Mouse (Mus musculus) forebrain, embryonic 12.5 days (tissue): Measurements from ENCODE around the gene Shpk. TPM values are rescaled to one million over a fixed set of nuclear protein-coding genes. Genes with fewer than 3 reads are reported as not detected.

Experiments
- ATAC-seq: fragments of 200-750 bp; cut with Nextera tagmentation; 2 replicates; pipeline ENCODE4 v1.8.0; 2017; ENCODE audit warnings: moderate TSS enrichment; ENCODE audit not compliant: low FRiP score
- H3K27ac ChIP-seq: fragments of 300-500 bp; sonication (generic); 2 replicates; pipeline ENCODE4 v1.5.1; 2016; ENCODE audit warnings: mild to moderate bottlenecking
- H3K27me3 ChIP-seq: fragments of 300-500 bp; sonication (generic); 2 replicates; pipeline ENCODE4 v1.6.1; 2016; ENCODE audit warnings: mild to moderate bottlenecking
- H3K36me3 ChIP-seq: fragments of 300-500 bp; sonication (generic); replicated peaks from 2 replicates; pipeline ENCODE4 v1.6.1; 2016; ENCODE audit warnings: mild to moderate bottlenecking
- H3K4me1 ChIP-seq: fragments of 300-500 bp; sonication (generic); 2 replicates; pipeline ENCODE4 v1.6.1; 2016
- H3K4me2 ChIP-seq: fragments of 300-500 bp; sonication (generic); 2 replicates; pipeline ENCODE4 v1.6.1; 2016; ENCODE audit warnings: mild to moderate bottlenecking, moderate library complexity
- H3K4me3 ChIP-seq: fragments of 300-500 bp; sonication (generic); replicated peaks from 2 replicates; pipeline ENCODE4 v1.5.1; 2016; ENCODE audit warnings: mild to moderate bottlenecking
- H3K9ac ChIP-seq: fragments of 300-500 bp; sonication (generic); 2 replicates; pipeline ENCODE4 v1.6.1; 2016; ENCODE audit warnings: mild to moderate bottlenecking
- H3K9me3 ChIP-seq: fragments of 300-500 bp; sonication (generic); 2 replicates; pipeline ENCODE4 v1.6.1; 2016
- WGBS: fragments of 180-500 bp; shearing (Covaris S2); methylation state at CpG from one replicate; pipeline ENCODE4 v1.1.7; 2016; 5-methylcytosine and 5-hydroxymethylcytosine counted together
- polyA plus RNA-seq: library from polyadenylated mRNA; unstranded; fragments of >200 nt; fragmentation: Nextera tagmentation; extraction: Ambion mirVana; gene quantifications from 2 replicates; pipeline ENCODE4 v1.2.1, GENCODE M21; 2016

Gene Shpk
- 1.1 and 1.2 TPM in 2 replicates for polyA plus RNA-seq

DNA sequence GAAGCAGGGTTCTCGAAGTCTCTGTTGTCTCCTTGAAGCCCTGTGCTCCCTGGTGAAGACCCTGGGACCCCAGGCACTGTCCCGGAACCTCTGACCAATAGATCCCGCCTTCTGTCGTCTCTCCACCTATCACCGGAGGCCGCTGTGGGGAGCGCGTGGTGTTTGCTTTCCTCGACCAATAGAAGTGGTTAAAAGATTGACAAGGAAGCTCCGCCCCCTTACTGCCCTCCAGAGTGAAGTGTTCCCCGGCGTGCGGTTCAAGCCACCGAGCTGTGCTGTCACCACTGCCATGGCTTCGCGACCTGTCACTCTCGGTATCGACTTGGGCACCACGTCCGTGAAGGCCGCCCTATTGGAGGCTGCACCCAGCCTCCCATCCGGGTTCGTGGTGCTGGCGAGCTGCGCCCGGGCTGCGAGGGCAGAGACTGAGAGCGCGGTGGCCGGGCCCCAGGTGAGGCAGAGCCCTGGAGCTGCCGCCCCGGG is at the start of gene Shpk:
Shpk (plus strand) TSS at position 231 of the 483 bp plus-strand sequence.
- WGBS, result under 1% methylated on average over 31 of the region's 32 CpGs
- Histone ChIP-seq H3K27me3 (peaks cover 10% of the 10 kb centered on the region; the same call in 1 of the 2 replicates), H3K4me2 (peak within 1 kb of the TSS; percentile 95), H3K9ac (peak within 1 kb of the TSS; percentile 78), H3K4me3 (peak within 1 kb of the TSS; percentile 61), H3K27ac (0 out of 2 replicates have a peak within 1 kb of the TSS, but pooled peaks have one; percentile 19), H3K4me1 (peaks cover 16% of the 10 kb centered on the region), H3K9me3 (no peaks in the 10 kb centered on the region), H3K36me3 (no peaks in the 10 kb centered on the region)
- peak; percentile 98 for ATAC-seq

DNA sequence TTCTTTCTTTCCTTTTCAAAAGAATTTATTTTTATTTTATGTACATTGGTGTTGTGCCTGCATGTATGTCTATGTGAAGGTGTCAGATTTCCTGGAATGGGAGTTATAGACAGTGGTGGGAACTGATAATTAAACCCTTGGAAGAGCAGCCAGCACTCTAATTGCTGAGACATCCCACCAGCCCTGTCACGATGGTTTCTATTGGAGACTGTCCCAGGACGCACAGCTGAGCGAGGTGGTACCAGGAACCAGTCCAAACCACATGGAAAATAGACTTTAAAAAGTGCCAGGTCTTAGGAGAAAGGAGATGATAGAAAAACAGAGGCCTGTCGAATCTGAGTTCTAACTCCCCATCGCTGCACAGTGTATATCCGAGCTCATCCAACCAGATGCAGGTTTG is 44.2 kb upstream of the Shpk start:
- Histone ChIP-seq H3K27me3 (peaks cover 19% of the 10 kb centered on the region), H3K27ac (no peak overlapping the region), H3K4me1 (peaks cover 2% of the 10 kb centered on the region), H3K9ac (no peak overlapping the region), H3K4me2 (no peak overlapping the region), H3K4me3 (no peak overlapping the region), H3K36me3 (no peaks in the 10 kb centered on the region), H3K9me3 (no peaks in the 10 kb centered on the region)
- WGBS, result 84% methylated on average over 6 of the region's 6 CpGs
- no peak for ATAC-seq

DNA sequence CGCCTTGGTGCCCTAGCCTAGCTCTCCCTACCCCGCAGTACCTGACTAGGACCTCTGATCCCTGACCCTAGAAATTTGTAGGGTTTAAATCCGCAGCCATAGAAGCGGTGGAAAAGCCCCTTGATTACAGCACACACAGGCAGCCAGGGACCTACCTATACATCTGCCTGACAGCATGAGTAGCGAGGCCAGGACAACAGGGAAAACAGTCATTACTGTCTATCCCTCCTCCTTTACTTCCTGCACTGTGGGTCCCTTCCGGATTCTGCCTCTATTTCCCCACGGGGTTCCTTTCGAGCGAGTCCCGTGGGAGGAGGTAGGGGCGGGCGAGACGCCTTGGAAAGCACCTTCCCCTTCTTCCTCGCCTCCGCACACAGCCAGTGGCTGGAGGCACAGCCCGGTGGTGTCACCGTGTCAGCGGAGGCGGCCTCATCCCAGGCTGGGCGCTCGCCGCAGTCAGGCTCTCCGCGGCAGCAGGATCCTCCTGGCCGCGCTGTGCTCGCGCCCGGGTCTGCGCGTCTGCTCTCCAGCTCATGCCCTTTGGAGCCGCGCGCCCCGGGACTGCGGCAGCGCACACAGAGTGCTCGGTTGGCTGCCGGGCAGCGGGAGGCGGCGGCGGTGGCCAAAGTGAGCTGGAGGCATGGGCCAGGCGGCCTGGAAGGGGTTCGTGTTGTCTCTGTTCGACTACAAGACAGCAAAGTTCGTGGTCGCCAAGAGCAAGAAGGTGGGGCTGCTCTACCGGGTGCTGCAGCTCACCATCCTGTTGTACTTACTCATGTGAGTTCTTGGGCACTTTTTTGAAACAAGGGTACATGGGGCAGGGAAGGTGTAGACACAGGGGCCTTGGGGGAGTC is 39.1 kb upstream of the Shpk start, which contains the start of gene P2rx5:
P2rx5 (plus strand) TSS at position 465 of the 854 bp plus-strand sequence.
- peak within 1 kb of the TSS; percentile 40 for H3K9ac ChIP-seq
- no peak for ATAC-seq
- no peak within 1 kb of the TSS for H3K27ac ChIP-seq
- H3K4me3 ChIP-seq, result peak within 1 kb of the TSS; percentile 42
- no peaks in the 10 kb centered on the region for H3K9me3 ChIP-seq
- no peaks in the 10 kb centered on the region for H3K36me3 ChIP-seq
- H3K4me2 ChIP-seq, result peak within 1 kb of the TSS; percentile 73
- H3K27me3 ChIP-seq, result peaks cover 36% of the 10 kb centered on the region
- 3% methylated on average over 49 of the region's 49 CpGs for WGBS
- H3K4me1 ChIP-seq, result peaks cover 8% of the 10 kb centered on the region

DNA sequence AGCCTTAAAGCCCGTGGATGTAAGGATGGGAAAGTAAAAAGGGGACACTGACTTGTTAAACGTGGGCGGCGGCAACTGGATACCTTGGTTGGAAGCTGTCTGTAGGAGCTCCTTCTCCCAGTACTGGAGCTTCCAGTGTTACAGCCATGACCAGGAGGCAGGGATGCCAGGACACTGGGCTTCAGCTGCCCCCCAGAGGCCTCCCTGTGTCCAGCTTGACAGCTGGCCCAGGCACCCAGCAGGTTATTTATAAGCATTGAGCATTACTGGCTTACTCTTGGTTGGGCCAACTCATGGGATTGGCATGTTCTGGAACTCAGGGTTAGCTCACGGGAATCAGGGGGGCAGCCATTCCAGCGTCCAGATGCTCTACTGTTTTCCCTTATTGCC is 38.5 kb upstream of the Shpk start:
- H3K27ac ChIP-seq, result no peak overlapping the region
- H3K4me2 ChIP-seq, result peak overlapping the region; percentile 73
- 18% methylated on average over 6 of the region's 6 CpGs for WGBS
- no peaks in the 10 kb centered on the region for H3K9me3 ChIP-seq
- no peak overlapping the region for H3K9ac ChIP-seq
- H3K27me3 ChIP-seq, result peaks cover 36% of the 10 kb centered on the region
- peak overlapping the region; percentile 42; the same call in 1 of the 2 replicates for H3K4me3 ChIP-seq
- H3K4me1 ChIP-seq, result peaks cover 8% of the 10 kb centered on the region
- H3K36me3 ChIP-seq, result no peaks in the 10 kb centered on the region
- ATAC-seq, result no peak

DNA sequence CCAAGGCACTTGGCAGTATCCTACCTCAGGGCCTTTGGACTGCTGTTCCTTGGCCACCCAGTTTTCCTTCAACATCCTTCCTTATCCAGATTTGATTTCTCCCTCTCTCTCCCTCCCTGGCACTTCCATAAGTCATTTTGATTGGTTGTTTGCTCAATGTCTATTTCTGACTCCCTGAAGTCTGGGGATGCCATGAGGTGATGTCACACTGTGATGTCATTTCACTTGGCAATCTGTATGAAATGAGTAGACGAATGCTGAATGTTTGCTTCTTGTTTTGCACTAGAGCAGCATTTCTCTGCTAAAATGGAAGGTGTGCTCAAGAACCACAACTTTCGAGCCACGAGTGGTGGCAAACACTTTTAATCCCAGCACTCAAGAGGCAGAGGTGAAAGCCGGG is 37.6 kb upstream of the Shpk start:
- Histone ChIP-seq H3K27ac (no peak overlapping the region), H3K4me2 (no peak overlapping the region), H3K9me3 (no peaks in the 10 kb centered on the region), H3K4me1 (peaks cover 8% of the 10 kb centered on the region), H3K4me3 (no peak overlapping the region), H3K36me3 (no peaks in the 10 kb centered on the region), H3K9ac (no peak overlapping the region), H3K27me3 (peaks cover 36% of the 10 kb centered on the region)
- WGBS, result 91% methylated on average over 4 of the region's 4 CpGs
- ATAC-seq, result no peak

DNA sequence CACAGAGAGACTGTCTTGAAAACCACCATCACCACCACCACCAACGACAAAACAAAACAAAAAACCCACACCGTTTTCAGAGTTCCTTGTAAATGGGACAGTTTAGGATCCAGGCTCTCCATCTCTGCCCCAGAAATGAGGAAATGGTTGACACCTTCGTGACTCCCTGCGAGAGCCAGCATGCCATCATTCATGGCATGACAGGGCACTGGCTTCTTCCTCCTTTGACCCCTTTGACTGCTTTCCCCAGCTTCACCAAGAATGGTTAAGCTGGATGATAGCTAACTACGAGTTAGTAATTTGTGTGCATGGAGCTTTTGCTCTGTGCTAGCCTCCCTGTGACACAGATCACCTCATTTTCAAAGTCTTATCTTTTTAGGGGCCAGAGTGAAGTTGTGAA is 37.0 kb upstream of the Shpk start:
- Histone ChIP-seq H3K27me3 (peaks cover 36% of the 10 kb centered on the region), H3K4me3 (no peak overlapping the region), H3K36me3 (no peaks in the 10 kb centered on the region), H3K4me2 (no peak overlapping the region), H3K27ac (no peak overlapping the region), H3K4me1 (peaks cover 8% of the 10 kb centered on the region), H3K9me3 (no peaks in the 10 kb centered on the region), H3K9ac (no peak overlapping the region)
- ATAC-seq, result no peak
- 89% methylated on average over 5 of the region's 5 CpGs for WGBS

DNA sequence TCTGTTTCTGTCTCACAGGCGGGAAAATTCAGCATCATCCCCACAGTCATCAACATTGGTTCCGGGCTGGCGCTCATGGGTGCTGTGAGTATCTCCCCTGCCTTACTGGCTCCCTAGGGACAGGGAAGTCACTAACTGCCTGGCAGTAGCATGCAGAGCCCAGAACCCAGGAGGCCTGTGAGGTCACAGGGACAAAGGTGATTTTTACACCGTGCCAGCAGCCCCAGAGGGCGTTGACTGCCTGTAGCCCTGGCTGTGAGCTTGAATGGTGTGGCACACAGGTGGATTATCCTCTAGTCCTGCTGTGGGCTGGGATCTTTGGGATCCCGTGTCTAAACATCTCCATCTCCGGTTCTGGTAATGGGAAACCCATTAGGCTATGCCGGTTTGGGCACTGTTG is 31.2 kb upstream of the Shpk start:
- no peaks in the 10 kb centered on the region for H3K9me3 ChIP-seq
- H3K4me1 ChIP-seq, result no peaks in the 10 kb centered on the region
- no peaks in the 10 kb centered on the region for H3K27me3 ChIP-seq
- H3K36me3 ChIP-seq, result 0 out of 2 replicates have a peak, but pooled peaks cover 4% of the 10 kb centered on the region
- 86% methylated on average over 8 of the region's 8 CpGs for WGBS
- no peak overlapping the region for H3K4me3 ChIP-seq
- H3K27ac ChIP-seq, result no peak overlapping the region
- H3K9ac ChIP-seq, result no peak overlapping the region
- no peak overlapping the region for H3K4me2 ChIP-seq
- no peak for ATAC-seq

DNA sequence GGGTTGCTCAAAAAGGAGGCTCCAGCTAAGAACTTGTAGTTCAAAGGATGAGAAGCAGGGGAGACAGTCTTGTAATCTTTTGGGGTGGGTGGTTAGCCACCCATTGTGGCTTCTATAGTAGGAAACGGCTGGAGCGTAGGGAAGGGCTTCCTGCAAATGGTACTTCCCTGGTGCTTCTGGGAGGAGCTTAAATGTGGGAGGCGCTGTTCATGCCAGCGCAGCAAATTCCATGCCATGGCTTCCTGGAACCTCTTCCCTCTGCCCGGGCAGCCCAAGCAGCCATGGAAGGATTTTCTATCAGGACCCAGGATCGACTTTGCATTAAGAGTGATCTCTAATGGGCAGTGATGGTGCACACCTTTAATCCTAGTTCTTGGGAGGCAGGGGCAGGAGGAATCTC is 30.7 kb upstream of the Shpk start:
- no peak overlapping the region for H3K9ac ChIP-seq
- H3K4me3 ChIP-seq, result no peak overlapping the region
- H3K36me3 ChIP-seq, result 0 out of 2 replicates have a peak, but pooled peaks cover 4% of the 10 kb centered on the region
- no peak for ATAC-seq
- H3K9me3 ChIP-seq, result no peaks in the 10 kb centered on the region
- no peak overlapping the region for H3K27ac ChIP-seq
- WGBS, result 85% methylated on average over 6 of the region's 6 CpGs
- H3K4me1 ChIP-seq, result no peaks in the 10 kb centered on the region
- no peaks in the 10 kb centered on the region for H3K27me3 ChIP-seq
- no peak overlapping the region for H3K4me2 ChIP-seq

DNA sequence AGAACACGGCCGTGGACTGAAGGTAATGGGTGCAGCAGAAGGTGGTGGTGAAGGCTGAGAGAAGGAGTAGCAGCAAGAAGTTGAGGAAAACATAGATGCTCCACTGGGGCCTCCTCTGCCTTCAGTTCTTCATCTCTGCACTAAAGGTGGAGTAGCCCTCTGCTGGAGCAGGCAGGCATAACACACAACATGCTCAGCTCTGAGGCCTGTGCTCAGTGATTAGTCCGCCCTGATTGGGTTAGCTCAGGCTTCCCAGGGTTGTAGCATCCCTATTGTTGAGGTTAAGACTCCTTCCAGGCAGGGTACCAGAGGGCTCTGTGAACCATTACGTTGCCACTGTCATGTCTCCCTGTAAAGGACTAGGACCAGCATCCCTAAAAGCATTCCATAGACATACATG is 30.0 kb upstream of the Shpk start:
- H3K9ac ChIP-seq, result no peak overlapping the region
- H3K27ac ChIP-seq, result no peak overlapping the region
- H3K36me3 ChIP-seq, result peaks cover 9% of the 10 kb centered on the region
- H3K9me3 ChIP-seq, result no peaks in the 10 kb centered on the region
- no peaks in the 10 kb centered on the region for H3K4me1 ChIP-seq
- no peak for ATAC-seq
- H3K4me3 ChIP-seq, result no peak overlapping the region
- no peaks in the 10 kb centered on the region for H3K27me3 ChIP-seq
- 39% methylated on average over 4 of the region's 4 CpGs for WGBS
- H3K4me2 ChIP-seq, result no peak overlapping the region

DNA sequence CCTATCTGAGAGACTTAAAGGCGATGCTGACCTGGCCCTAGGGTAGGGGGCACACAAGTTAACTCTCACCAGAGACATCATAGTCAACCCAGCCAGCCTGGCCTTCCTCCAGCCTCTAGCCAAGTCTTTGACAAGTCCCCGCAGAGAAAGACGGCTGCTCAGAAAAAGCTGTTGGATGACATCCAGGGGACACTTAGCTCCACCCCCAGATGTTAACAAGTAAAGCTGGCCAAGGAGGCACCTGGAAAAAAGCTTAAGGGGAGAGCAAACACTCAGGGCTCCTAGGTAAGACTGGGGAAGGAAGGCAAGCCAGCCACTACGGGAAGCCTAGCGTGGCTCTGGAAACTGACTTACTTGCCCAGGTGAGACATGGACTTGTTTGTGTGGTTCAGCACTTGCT is 27.1 kb upstream of the Shpk start:
- no peak overlapping the region for H3K9ac ChIP-seq
- H3K4me2 ChIP-seq, result no peak overlapping the region
- H3K4me1 ChIP-seq, result peaks cover 16% of the 10 kb centered on the region
- no peak for ATAC-seq
- 69% methylated on average over 5 of the region's 5 CpGs for WGBS
- H3K36me3 ChIP-seq, result peaks cover 15% of the 10 kb centered on the region
- no peak overlapping the region for H3K27ac ChIP-seq
- H3K9me3 ChIP-seq, result no peaks in the 10 kb centered on the region
- no peaks in the 10 kb centered on the region for H3K27me3 ChIP-seq
- no peak overlapping the region for H3K4me3 ChIP-seq

DNA sequence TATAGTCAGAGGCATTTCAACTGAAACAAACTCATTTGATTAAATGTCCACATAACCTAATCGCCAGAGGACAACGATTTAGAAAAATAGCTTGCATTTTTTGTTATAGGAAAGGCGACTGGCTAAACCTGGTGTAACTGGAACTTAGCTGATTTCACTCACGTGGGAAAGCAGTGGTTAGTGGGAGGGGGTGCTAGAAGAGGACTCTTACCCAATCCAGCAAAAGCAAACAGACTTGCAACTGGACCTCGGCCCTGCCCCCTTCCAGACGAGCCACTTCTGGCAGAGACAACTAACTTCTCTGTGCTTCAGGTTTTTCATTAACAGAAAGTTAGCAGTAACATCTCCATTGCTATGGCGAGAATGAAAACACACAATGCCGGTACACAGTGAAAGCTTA is 23.6 kb upstream of the Shpk start:
- peak overlapping the region; percentile 73 for H3K4me2 ChIP-seq
- H3K27me3 ChIP-seq, result no peaks in the 10 kb centered on the region
- 55% methylated on average over 8 of the region's 8 CpGs for WGBS
- H3K4me3 ChIP-seq, result peak overlapping the region; percentile 97
- H3K9ac ChIP-seq, result peak overlapping the region; percentile 92
- no peak for ATAC-seq
- no peaks in the 10 kb centered on the region for H3K9me3 ChIP-seq
- H3K4me1 ChIP-seq, result peaks cover 30% of the 10 kb centered on the region
- peaks cover 18% of the 10 kb centered on the region for H3K36me3 ChIP-seq
- no peak overlapping the region for H3K27ac ChIP-seq

DNA sequence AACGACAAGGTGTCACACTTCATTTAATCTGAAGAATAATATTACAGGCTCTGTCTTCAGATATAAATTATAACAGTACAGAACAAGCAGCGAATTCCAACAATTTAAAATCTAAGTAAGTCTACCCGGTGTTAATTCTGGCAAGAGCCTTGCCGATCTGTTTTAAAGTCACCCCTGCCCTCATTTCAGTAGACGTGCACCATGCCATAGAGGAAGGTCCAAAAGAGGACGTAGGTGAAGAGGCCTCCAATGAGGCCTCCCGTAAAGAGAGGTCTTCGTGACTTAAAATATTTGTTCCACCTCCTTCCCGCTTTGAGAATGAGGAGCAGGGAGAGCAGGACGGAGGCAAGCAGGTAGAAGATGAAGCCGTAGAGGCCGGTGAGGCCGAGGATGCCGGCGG is 23.1 kb upstream of the Shpk start:
- H3K27ac ChIP-seq, result peak overlapping the region; percentile 76
- no peaks in the 10 kb centered on the region for H3K27me3 ChIP-seq
- peak overlapping the region; percentile 97 for H3K4me3 ChIP-seq
- no peak for ATAC-seq
- H3K9me3 ChIP-seq, result no peaks in the 10 kb centered on the region
- peaks cover 16% of the 10 kb centered on the region for H3K36me3 ChIP-seq
- H3K4me2 ChIP-seq, result peak overlapping the region; percentile 73
- H3K4me1 ChIP-seq, result peaks cover 30% of the 10 kb centered on the region
- WGBS, result 2% methylated on average over 15 of the region's 15 CpGs
- H3K9ac ChIP-seq, result peak overlapping the region; percentile 92
